Mouse (Mus musculus) cerebellum, postnatal 25 days (tissue): ENCODE measurements around the gene Agtpbp1.

Experiments
- DNase-seq, 2 experiments: peaks; one replicate each; pipeline ENCODE4 v3.0.0; 2021; ENCODE audit warnings: mixed read lengths in 2 of 2

Agtpbp1 gene

GRCm38 (mm10) chr13:59477451-59477850, 107.6 kb downstream of the Agtpbp1 start:
- no peak for DNase-seq

GRCm38 (mm10) chr13:59474973-59475372, 110.1 kb downstream of the Agtpbp1 start:
- no peak for DNase-seq

DNA sequence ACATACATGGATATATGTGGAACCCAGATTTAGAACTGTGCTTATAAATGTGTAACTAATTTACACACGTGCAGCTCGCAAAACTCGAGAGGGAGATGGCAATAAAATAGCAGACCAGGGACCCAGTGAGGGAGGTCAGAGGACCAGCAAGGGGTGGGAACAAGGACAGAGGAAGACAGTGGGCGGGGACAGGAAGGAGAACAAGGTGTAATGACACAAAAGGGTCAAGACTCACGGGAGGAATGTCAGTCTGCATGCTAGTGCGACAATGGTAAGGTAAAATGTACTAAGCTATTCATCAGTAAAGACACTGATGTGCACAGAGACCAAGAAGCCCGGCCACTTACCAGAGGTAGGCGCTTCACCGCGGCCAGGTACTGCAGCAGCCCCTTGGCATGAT, 111.7 kb downstream of the Agtpbp1 start:
- DNase-seq = no peak

- DNase-seq = peak in 1 of 2 experiments; percentile 61
Observed at GRCm38 (mm10) chr13:59472222-59472621, 112.8 kb downstream of the Agtpbp1 start.

- DNase-seq = no peak
Observed at GRCm38 (mm10) chr13:59469701-59470100, 115.3 kb downstream of the Agtpbp1 start.

GRCm38 (mm10) chr13:59468181-59468802, 116.7 kb downstream of the Agtpbp1 start:
- DNase-seq = no peak

- DNase-seq = peak; percentile 80 to 88
Observed at GRCm38 (mm10) chr13:59467591-59467990, 117.4 kb downstream of the Agtpbp1 start.

DNA sequence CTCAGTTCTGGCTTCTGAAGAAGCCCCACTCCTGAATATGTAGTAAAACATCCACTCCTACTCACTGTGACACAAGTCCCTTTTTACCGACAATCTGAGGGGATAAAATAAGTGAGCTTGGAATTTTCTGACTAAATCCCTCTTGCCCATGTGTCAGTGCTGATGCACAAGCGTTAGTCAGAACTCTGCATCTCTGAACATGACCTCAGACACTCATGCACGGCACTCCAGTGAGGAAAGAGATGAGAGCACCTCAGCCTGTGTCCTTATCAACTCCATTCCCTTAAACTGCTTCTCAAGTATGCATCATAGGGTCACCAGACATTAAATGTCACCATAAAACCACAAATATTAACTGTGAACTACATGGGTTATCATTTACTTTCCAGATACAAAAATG, 124.1 kb downstream of the Agtpbp1 start:
- DNase-seq = no peak

GRCm38 (mm10) chr13:59456203-59456602, 128.8 kb downstream of the Agtpbp1 start:
- no peak for DNase-seq

- DNase-seq = peak; percentile 57 to 60
Observed at GRCm38 (mm10) chr13:59454001-59454785, 130.8 kb downstream of the Agtpbp1 start.

- DNase-seq = peak in 1 of 2 experiments; percentile 56
Observed at GRCm38 (mm10) chr13:59453582-59453981, 131.4 kb downstream of the Agtpbp1 start.

- peak; percentile 47 to 56 for DNase-seq
Observed at GRCm38 (mm10) chr13:59453045-59453444, 132.0 kb downstream of the Agtpbp1 start.

- DNase-seq = no peak
Observed at GRCm38 (mm10) chr13:59450840-59451239, 134.2 kb downstream of the Agtpbp1 start.

GRCm38 (mm10) chr13:59447130-59447529, 137.9 kb downstream of the Agtpbp1 start:
- no peak for DNase-seq

DNA sequence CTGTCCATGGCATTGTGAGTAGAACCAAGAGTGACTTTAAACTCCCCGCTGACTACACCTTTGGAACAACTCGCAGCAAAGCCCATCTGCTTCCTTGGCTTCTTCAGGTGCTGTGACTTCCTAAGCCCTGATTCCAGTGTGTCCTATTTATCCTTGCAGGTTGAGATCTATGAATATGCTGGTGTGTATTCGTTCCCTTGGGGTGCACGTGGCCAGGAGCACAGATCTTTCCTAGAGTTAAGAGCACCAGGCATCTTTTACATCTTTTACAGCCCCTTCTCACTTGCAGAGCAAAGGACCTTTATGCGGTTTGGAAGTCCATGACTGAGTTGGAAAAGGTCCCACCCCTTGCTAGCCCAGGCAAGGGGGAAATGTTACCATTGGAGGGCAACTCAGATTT, 139.8 kb downstream of the Agtpbp1 start:
- DNase-seq = peak; percentile 64

DNA sequence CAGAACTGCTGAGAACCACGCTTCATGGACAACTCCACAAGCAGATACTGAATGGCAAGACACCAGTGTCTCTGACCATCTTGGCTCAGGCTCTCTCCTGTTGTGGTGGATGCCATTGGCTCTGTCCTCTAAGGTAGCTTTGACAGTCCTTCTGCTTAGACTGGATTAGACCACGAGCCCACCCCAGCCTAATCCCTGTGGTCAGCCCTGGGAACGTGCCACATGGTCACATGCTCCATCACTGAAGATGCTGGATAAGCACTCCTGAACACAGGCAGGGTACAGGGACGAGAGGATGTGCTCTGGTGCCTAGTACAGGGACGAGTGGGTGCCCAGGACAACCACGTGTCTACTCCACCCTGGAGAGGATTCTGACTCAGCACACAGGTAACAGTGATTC, 140.7 kb downstream of the Agtpbp1 start:
- peak; percentile 58 for DNase-seq

DNA sequence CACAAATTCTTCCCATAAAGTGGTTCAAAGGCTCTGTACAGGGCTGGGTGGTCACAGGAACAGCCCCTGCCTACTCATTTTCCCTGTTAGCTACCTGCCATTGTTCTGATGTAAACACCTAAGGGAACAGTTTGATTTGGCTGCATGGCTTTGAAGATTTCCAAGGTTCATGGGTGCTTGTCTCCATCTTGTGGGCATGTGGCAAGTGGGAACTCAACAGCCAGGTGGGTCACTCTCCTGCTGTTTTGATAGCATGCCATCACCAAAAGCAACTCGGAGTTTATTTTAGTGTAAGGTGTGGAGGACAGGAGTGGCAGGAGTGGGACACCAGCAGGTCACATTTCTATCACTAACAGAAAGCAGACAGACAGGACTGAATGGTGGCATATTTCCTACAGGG, 145.3 kb downstream of the Agtpbp1 start:
- no peak for DNase-seq

DNA sequence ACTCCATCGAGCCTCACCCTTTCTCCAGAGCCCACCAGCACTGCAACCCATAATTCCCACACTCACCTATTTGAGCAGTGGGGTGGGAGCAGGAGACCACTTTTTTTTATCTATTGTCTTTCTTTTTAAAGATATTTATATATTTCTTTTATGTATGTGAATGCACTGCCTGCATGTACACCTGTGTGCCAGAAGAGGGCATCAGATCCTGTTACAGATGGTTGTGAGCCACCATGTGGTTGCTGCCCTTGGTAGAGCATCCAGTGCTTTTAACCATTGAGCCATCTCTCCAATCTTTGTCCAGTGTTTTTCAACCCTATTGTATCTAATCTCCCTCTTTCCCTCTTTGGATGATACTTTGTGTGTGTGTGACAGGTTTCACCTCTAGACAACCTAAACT, 150.5 kb downstream of the Agtpbp1 start:
- no peak for DNase-seq

- DNase-seq = peak; percentile 80 to 87
Observed at GRCm38 (mm10) chr13:59431124-59431864, 153.7 kb downstream of the Agtpbp1 start.

DNA sequence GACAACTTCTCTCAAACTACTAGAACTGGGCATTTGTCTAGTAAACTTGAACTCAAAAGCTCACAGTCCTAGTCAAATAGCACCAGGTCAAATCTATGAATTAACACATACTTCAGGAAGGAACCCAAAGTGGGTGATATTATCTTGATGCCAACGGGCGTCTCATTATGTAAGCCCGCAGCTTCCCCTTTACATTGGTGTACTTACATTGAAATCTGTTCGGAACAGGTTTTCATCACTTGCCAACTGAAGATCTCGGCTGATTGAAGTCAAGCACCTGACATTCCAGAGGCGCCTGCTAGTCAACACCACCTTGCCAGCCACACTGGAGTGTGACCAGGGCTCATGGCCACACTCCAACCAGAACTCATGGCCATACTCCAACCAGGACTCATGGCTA, 155.7 kb downstream of the Agtpbp1 start:
- DNase-seq = no peak

DNA sequence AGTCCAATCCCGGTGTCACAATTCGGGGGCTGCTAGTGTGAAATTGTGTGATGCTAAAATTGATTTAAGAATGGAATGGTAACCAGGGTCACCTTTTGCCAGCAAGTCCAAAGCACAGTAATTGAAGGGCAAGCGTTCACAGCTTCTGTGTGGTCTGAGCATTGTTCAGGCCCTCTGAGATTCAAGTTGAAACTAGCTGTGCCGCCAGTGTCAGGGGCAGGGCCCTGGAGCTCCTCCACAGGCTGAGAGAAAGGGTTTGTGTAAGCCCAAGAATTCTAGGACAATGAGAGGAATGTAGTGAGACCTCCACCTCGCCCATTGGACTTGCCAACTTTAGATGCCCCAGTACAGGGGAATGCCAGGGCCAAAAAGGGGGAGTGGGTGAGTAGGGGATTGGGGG, 161.2 kb downstream of the Agtpbp1 start:
- no peak for DNase-seq

GRCm38 (mm10) chr13:59416530-59417230, 168.3 kb downstream of the Agtpbp1 start:
- DNase-seq = no peak

DNA sequence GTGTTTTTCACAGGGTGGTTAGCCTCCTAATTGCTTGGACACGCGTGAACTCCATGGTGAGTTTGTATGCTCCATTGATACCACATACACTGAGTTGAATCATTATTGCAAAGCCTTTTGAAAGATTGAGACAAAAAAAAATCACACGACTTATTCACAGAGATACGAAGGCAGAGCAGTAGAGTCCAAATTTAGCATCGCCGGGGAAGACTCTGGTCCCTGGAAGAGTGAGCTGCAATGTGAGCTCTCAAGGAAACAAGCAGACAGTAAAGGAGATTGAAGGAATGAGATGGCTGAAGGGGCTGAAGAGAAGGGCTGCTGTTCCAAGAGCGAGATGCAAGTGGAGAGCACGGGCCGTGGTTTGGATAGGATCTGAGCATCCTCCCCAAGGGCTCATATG, 171.1 kb downstream of the Agtpbp1 start:
- DNase-seq = no peak
